Mouse (Mus musculus) kidney, adult 2 months (tissue): ENCODE results near the gene Atpaf1.

Experiments
- CTCF ChIP-seq: fragments of 200-500 bp; conservative IDR thresholded peaks from 2 replicates; pipeline ENCODE4 v1.5.1; 2011; ENCODE audit warnings: low read depth, mild to moderate bottlenecking, control low read depth, low read length, moderate library complexity, mixed read lengths; ENCODE audit not compliant: insufficient read depth, insufficient read length
- POLR2A ChIP-seq: fragments of 200-500 bp; IDR thresholded peaks from one replicate; pipeline ENCODE4 v1.6.1; 2011; ENCODE audit warnings: low read depth, low read length, control low read depth

DNA sequence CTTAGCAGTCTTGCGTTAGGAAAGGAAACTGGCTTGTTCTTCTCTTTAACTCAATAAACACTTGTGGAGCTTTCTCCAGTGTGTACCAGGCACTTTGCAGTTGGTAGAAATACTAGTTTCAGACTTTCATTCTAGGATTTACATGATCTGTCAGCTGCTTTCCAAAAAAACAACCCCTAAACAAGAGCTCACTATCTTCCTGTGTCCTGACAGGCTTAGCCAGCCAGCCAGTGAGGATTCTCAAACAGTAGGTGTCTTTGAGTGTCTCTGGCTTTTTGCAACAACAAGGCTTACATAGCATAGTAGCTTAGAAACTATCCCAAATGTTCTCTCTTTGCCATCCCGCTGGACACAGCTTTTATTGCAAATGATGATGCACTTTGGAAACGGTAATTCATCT is 30.5 kb upstream of the Atpaf1 start:
- TF ChIP-seq POLR2A = no peak
- no peak for TF ChIP-seq CTCF
